Mouse (Mus musculus): Measurements from ENCODE around the gene Olfr522.
A peak's percentile ranks its signal among the peaks of the same experiment; 100 is the strongest.
"Not testable (repeated sequence)": the region's sequence is repeated elsewhere in the genome, so short reads cannot be mapped to it uniquely, and the experiment has no call there.

Olfr522 gene

DNA sequence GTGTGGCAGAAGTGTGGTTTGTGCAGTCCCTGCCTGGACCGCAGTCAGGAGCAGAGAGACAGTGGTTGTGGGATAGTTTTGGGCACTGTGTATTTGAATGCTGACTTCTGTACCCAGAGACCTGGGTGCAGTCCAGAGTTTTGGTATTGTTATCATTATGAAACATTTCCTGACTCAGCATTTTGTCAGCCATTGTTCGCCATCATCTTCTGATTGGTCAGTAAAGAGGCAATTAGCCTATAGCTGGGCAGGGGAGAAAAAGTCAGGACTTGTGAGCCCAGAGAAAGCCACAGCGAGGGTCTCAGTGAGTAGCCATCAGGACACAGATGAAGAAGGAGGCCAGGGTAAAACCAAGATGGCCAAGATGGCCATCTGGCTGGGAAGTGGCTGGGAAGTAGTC is 4.2 kb downstream of the Olfr522 start:
- DNase-seq (ENCODE audit: low read depth, low spot score), result no peak

DNA sequence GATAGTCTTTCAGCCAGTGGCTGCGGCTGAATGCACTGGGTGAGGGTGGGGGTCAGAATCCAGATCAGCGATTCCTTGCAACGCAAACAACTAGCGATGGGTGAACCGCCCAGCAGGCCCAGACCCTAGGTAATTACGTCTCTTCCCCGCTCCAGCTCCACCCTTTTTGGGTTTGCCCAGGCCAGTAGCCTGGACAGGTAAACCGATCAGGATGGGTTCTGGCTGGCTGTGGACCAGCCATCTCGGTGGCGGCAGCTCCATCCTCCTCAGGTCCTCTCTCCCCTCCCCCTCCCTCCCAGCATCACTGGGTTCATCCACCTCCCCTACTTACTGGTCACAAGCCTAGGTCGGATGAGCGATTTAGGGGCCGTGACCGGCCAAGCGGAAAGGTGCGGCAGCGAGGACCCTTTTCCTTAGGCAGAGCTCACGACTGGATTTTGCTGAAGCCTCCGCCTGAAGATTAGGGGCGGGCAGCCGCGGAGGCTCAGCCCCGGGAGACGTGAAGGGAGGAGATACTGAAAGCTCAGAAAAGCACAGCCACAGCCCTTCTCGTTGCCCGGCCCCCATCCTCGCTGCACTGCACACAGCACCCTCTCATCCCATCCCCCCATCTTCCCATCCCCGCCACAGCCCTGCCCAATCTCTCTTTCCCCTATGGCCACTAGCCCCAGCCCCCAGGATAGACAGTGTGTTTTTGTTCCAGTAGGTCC is 10.2 kb downstream of the Olfr522 start, which contains the start of gene Sprn:
Gene Sprn (minus strand): TSS at position 660 of the 710 bp plus-strand sequence.
- no peak for DNase-seq (ENCODE audit: low read depth, low spot score)

DNA sequence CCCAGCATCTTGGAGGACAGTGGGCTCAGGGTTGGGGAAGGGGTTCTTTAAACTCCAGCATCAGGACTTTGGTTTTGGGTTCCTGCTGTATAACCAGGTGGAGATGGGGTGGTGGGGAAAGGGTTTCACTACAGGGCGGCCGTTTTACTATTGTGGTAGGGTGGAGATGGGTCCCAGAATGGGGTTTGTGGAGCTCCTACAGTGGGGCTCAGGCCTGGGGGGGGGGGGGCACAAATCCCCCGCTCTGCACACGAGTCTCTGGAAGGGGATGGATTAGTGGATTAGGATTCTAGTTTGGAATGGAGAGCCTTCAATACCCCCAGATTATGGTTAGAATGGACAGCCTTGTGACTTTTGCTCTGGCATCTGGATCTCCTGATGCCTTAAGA is 10.7 kb downstream of the Olfr522 start:
- no peak for DNase-seq (ENCODE audit: low read depth, low spot score)

DNA sequence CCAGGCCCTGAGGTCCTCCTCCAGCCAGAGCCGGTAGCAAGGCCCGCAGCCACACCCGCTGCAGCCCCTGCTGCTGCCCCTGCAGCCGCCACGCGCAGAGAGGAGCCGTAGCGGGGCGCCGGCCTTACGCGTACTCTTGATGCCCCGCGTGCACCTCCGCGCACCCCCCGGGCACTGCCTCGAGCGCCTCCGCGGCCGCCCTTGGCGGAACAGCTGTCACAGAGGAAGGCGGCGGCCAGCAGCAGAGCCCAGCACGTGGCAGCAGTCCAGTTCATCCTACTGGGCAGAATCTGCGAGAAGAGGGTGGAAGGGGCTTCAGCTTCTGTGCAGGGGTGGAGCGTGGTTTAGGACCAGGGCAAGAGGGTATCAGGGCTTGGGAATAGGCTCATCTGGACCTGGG is 11.2 kb downstream of the Olfr522 start:
- DNase-seq (ENCODE audit: low read depth, low spot score), result no peak

DNA sequence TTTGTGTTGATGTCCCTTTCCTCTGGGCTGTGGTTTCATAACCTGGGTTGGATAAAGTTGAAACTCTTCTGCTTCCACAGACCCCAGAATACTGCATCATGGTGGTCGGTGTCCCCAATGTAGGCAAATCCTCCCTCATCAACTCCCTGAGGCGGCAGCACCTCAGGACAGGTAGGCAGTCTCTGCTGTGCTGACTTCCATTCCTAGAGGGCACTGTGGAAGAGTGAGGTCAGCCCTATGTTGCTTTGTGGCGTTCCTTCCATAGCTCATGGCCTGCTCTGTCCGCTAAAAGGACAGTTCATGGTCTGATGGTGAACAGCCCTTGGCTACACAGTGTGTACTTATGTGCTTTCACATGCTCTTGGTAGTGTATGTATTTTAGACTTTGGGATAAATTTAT is 20.0 kb downstream of the Olfr522 start:
- DNase-seq (ENCODE audit: low read depth, low spot score), result no peak

DNA sequence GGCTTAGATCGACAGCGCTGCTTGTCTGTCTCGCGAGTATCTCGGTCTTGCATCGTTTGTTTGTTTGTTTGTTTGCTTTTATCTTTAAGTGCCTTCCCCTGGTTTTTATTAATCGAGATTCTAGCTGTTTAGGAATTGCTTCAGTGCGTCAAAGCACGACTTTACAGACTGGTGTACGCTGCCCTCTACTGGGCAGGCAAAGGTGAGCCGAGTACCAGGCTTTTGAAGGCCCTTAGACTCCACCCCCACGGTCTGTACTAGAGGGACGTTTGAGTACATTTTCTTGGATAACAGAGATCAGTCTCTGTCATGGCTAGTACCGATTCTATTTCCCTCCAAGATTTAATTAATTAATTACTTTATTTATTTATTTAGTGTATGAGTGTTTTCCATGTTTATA is 23.2 kb downstream of the Olfr522 start:
- peak; percentile 76 for DNase-seq (ENCODE audit: low read depth, low spot score)

DNA sequence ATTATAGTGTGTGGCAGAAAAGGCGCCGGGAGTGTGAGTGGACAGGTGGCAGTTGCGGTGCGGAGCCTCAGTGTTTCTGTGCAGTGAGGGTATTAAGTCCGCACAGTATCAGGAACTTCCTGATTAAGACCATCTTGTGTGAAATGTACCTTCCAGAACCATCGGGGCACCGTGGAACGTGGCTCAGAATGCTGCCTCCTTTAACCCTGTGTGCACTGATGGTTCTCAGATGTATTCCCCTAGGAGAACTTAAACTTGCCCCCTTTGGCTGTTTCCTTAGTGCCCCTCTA is 26.6 kb downstream of the Olfr522 start:
- DNase-seq (ENCODE audit: low read depth, low spot score), result no peak

DNA sequence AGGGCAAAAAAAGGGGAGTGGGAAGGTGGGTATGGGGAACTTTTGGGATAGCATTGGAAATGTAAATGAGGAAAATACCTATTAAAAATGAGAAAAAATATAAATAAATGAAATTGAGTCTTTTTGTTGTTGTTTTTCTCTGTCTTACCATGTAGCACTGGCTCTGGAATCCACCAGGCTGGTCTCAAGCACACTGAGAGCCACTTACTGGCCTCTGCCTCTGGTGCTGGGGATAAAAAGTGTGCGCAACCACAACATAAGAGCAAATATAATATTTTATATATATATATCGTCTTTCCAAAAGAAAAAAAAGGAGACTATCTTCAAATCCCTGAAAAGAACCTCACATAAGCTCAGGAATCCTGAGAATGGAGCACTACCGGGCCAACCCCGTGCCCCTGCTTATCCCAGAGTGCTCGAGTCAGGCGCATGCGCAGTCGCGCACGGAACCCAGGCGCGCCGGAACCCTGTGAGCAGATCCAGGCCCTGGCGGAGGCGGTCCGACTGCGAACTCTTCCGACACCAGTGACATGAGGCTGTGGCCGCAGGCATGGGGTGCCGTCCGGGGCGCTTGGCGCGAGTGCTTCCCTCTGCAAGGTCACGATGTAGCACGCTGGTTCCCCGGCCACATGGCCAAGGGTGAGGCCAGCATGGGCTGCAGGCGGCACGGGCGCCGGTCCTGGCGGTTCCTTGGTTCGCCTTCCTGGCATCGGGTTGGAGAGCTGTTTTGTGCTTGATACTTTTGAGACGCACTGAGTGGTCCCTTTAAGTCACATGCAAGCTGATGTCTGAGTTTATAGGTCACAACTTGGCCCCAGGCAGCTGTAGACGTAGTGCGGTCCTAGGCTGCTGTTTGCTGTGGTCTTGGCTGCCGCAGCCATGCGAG is 27.2 kb downstream of the Olfr522 start, which contains the start of gene Mtg1:
Gene Mtg1 (plus strand): TSS at position 430 of the 886 bp plus-strand sequence.
- DNase-seq (ENCODE audit: low read depth, low spot score), result peak; percentile 98

DNA sequence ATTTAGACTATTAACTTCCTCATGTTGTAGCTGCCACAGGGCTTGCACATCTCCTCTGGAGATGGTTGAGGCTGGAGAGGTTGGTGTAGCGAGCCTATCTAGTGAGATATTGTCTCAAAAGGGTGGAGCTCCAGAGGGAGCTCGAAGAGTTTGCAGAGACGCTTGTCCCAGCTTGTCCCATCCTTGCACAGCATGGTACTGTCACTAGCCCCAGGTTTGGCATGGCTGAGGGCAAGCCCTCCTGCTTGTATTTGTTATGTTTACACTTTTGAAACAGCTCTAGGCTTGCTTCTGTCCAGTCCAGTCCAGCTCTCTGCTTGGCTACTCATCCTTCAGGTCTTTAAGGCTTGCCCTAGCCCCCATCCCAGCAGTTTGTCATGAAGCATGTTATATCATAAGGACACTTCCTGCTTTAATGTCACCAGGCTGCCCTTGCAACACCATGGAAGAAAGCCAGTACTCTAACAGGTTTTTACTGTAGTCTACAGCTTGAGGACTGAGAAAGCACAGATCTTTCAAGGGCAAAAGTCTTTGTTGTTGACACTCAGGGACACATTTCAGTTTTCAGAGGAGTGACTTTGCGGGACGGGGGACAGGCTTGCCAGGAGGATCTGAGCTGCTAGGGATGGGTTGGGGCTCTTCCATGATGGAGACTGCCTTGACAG is 29.3 kb downstream of the Olfr522 start:
- DNase-seq (ENCODE audit: low read depth, low spot score), result no peak

DNA sequence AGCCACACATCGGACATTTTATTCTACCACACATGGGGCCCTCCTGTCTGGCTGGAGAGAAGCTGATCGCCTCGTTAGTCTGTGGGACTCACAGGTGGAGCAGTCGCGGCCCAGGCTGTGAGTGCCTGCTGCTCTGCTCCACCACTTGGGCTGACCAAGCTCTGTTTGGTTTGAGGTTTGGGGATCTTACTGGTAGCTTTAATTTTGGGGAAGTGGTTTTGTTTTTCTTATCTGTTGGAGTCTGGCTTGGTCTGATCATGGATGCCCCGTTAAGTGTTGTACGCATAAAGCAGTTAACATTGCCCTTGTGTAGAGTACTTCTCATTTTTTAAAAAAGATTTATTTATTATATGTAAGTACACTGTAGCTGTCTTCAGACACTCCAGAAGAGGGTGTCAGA is 30.5 kb downstream of the Olfr522 start:
- DNase-seq (ENCODE audit: low read depth, low spot score), result not testable (repeated sequence)

DNA sequence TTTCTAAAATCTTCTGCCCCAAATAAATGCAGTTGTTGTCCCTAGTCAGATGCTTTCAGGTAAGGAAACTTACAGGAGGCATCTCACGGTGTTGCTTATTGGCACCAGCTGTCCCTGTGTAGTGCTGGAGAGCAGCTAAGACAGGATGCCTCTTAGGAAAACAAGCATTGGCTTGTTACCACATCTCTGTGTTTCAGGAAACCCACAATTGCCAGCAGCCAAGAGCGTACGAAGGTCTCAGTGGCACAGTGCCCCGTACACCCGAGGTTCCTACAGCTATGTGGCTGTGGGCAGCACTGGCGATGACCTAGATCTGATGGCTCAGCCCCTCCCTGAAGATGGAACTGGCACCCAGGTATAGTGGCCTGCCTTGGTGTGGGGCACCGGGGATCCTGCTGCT is 32.4 kb downstream of the Olfr522 start:
- not testable (repeated sequence) for DNase-seq (ENCODE audit: low read depth, low spot score)

DNA sequence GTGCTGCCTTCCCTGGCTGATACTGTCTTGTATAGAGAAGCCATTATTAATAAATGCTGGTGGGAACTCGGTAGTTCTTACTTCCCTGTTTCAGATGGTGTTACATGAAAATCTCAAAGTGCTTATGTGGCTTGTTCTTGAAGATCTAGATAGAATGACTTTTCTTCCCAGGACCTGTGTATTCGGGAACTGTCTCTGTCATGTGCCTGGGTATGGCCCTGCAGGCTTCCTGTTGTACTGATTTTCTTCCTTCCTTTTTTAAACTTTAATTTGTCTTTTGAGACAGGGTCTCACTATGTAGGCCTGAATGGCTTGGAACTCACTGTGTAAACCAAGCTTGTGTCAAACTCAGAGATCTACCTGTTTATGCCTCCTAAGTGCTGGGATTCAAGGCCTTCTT is 36.7 kb downstream of the Olfr522 start:
- DNase-seq (ENCODE audit: low read depth, low spot score), result no peak

DNA sequence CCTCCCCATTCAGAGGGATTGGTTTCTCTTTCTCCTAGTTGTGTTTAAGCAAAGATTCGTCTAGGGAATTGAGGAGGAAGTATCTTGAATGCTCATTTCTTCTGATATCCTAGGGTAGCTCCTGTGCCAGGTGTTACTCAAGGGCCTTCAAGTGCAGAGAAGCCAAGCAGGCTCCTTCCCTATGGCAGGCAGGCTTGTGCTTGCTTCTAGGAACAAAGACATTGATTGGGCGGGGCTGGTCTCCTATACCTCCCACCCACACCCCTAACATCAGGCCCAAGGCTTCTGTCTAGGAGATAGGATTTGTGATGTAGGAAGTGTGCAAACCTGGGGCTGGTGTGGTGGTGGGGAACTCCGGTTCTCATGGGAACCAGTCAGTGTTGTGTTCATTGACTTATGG is 37.6 kb downstream of the Olfr522 start:
- DNase-seq (ENCODE audit: low read depth, low spot score), result no peak

DNA sequence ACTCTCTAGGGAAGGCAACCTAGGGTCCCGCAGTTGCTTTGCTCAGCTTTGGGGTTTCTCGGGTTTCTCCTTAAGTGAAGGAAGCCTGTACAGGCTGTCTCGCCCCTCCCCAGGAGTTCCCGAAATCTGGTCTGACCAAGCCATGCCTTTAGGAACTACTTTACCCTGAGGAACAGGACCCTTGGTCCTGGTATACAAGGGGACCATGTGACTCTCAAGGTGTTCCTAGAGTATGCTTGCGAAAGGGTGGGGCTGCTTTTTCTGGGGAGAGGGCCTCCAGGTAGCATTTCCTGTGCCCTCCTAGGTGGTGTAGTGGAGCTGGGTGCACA is 38.6 kb downstream of the Olfr522 start:
- DNase-seq (ENCODE audit: low read depth, low spot score), result no peak

DNA sequence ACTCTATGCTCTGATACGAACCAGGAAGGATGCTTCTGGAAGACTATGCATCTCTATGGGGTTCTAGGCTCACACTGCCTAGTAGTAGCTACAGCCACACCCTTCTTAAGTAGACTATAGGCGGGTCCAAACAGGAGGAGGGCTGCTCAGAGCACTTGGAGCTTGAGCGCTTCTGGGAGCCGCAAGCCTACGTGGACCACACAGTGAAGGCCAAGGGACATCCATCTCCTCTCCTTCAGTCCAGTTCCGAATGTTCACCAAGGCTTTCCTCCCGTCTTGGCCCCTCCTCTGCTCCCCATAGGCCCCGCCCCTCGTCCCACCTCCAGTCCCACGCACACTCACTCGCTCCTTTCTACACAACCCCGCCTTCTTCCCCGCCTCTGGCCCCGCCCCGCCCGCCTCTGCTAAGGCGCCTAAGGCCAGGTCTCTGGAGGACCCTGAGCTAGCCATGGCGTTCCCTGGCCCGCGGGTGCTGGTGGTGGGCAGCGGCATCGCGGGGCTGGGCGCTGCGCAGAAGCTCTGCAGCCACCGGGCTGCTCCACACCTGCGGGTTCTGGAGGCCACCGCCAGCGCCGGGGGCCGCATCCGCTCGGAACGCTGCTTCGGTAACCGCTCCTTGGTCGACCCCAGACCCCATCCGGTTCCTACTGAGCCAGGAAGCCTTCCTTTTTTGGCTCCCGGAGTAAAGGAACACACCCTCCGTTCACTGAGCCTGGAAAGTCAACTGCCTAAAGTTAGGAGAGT is 39.1 kb downstream of the Olfr522 start:
- peak; percentile 93 for DNase-seq (ENCODE audit: low read depth, low spot score)

DNA sequence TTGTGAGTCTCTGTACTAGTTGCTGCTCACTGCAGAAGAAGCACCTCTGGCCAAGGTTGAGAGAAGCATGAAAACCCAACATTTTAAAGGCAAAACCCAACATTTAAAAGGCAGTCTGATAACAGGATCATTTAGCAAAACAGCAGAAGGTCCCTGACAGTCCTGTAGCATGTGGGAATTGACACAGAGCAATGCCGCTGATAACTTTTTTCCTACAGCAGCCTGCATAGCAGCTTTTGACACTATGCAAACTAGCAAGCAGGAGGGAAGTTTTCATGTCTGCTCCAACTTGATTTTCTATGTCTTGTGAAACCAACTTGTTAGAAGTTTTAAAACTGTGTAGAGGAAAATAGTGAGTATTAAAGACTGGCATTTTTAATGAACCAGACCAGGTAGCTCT is 40.2 kb downstream of the Olfr522 start:
- no peak for DNase-seq (ENCODE audit: low read depth, low spot score)

DNA sequence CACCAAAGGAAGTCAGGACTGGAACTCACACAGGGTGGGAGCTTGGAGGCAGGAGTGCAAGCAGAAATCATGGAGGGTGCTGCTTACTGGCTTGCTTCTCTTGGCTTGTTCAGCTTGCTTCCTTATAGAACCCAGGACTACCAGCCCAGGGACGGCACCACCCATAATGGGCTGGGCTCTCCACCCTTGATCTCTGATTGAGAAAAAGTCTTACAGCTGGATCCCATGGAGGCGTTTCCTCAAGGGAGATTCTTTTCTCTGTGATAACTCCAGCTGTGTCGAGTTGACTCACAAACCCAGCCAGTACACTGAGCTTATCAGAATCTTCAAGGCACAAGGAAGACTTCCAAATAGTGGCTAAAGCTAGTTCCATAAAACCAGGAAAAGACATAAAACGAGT is 41.8 kb downstream of the Olfr522 start:
- no peak for DNase-seq (ENCODE audit: low read depth, low spot score)

DNA sequence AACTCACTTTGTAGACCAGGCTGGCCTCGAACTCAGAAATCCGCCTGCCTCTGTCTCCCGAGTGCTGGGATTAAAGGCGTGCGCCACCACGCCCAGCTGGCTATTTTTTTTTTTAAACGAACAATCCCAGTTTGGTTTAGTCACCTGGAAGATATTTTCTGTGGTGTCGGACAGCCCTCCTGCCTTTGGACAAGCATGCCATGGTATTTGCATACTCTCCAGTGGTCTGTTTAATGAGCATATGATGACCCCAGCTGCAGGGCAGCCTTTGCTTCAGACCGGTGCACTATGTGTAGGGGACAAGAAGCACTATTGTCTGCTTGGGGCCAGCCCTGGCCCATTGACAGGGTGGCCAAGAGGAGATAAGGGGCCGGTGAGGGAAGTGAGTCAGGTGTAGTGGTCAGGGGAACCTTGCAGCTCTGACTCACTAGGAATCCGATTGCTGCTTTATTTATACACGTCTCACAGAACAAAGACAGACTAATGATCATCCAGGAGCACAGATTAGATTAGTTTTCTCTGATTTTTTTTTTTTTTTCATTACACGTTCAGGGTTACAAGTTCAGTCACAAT is 43.1 kb downstream of the Olfr522 start:
- no peak for DNase-seq (ENCODE audit: low read depth, low spot score)

DNA sequence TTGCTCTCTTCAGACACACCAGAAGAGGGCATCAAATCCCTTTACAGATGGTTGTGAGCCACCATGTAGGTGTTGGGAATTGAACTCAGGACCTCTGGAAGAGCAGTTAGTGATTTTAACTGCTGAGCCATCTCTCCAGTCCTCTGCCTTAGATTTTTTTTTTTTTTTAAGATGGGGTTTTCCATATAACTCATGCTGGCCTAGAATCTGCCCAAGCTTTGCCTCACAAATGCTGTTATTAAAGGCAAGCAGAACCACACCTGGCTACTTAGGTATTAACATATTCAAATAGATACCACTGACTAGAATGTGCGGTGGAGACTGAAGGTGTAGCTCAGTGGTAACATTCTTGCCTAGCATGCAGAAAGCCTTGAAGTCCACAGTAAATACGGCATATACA is 44.1 kb downstream of the Olfr522 start:
- peak; percentile 20 for DNase-seq (ENCODE audit: low read depth, low spot score)

DNA sequence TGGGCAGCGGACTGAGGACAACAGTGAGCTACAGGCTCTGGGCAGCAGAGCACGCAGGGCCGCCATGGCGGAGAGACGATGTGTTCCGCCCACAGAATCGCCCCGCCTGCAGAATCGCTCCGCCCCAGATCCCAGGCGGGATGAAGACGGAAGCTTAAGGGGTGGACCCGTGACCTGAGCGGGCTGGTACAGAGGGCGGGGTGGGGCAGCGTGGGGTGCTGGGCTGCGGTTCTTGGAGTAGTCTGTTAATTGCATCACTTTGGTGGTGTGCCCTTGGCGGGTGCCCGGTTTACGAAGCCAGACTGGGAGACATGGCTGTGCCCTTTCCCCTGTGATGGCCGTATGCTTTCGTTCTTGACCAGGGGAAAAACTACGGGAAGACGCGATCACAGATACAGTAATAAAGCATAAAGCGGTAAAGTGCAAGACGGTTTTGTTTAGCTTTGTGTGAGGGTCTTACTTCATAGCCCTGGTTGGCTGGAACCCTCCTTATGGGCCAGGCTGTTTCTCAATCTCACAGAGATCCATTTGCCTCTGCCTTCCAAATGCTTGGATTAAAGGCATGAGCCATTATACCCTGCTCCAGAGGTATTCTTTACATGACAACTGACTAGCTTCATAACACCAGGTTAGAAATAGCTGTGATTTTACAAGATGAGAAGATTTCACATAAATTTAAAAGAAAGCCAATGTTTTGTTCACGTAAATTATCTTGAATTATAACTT is 48.1 kb downstream of the Olfr522 start, which contains the start of gene Echs1:
Gene Echs1 (minus strand): TSS at position 148 of the 726 bp plus-strand sequence.
- peak; percentile 91 for DNase-seq (ENCODE audit: low read depth, low spot score)

All from A20 (cell line).